In genomic region chr2:156310455-156310854, GRCm38 (mm10) we compare ENCODE assay signal across 23 mouse cellular contexts.
"Had no signal": no experiment of that assay in that cellular context is flagged by ENCODE, and none has a peak within 500 bp of the region (broad histone marks: within the 10 kb centered on the region; RNA-seq: fewer than 3 reads in every experiment).

No protein-coding gene starts in this region.

- ATAC-seq: hindbrain, postnatal 0 days; intestine, embryonic 16.5 days; liver, embryonic 12.5 days had no signal

- H3K9ac ChIP-seq: heart, embryonic 12.5 days; hindbrain, embryonic 15.5 days; kidney, embryonic 15.5 days; limb, embryonic 13.5 days; limb, embryonic 15.5 days had no signal

- H3K27ac ChIP-seq: heart, embryonic 10.5 days; hindbrain, postnatal 0 days; kidney, embryonic 15.5 days; limb, embryonic 15.5 days; liver, embryonic 12.5 days had no signal

- H3K27me3 ChIP-seq: heart, embryonic 12.5 days; hindbrain, embryonic 13.5 days; hindbrain, embryonic 15.5 days; kidney, embryonic 15.5 days; limb, embryonic 13.5 days; limb, embryonic 15.5 days; liver, embryonic 12.5 days had no signal

- H3K9me3 ChIP-seq: heart, embryonic 10.5 days; heart, embryonic 12.5 days; hindbrain, embryonic 13.5 days; hindbrain, embryonic 15.5 days; kidney, embryonic 15.5 days; limb, embryonic 13.5 days; limb, embryonic 15.5 days; liver, embryonic 12.5 days had no signal

- DNase-seq: gastrocnemius, postnatal 14 days; gastrocnemius, postnatal 36 days; heart, adult 18-20 months; heart, postnatal 10 days; heart, postnatal 36 days; kidney, adult 11 months; kidney, adult 2 months; kidney, adult 9 months; kidney, postnatal 14 days; kidney, postnatal 36 days; layer of hippocampus, adult 9-11 months; layer of hippocampus, postnatal 36 days; left cerebral cortex, postnatal 4 days had no signal
